ENCODE assay signal across 8 mouse cellular contexts in genomic region chr8:12502321-12502775, GRCm38 (mm10).
DNase-seq lines count a peak whose midpoint lies in the region; ATAC-seq and TF ChIP-seq lines count a peak whose summit lies in the region.

No protein-coding gene starts in this region.

- ATAC-seq in forebrain, postnatal 0 days: peak; percentile 70
- ATAC-seq in lung, embryonic 14.5 days (ENCODE audit: insufficient read depth): peak; percentile 60
- ATAC-seq in stomach, embryonic 14.5 days (ENCODE audit: insufficient number of reproducible peaks, insufficient read depth, low FRiP score, low read depth): 0 out of 2 replicates have a peak, but pooled peaks have one; percentile 53

- peak; percentile 14 for DNase-seq in right cerebral cortex, postnatal 25 days
- DNase-seq in right cerebral cortex, postnatal 14 days: no peak
- peak; percentile 53 for DNase-seq in forebrain, postnatal 0 days
- peak; percentile 27 for DNase-seq in lung, embryonic 14.5 days
- DNase-seq in left cerebral cortex, postnatal 36 days (ENCODE audit: low spot score in 2 of 2): no peak
- no peak for DNase-seq in T-cell, adult 2 months (ENCODE audit: low spot score)
- no peak for DNase-seq in thymus, postnatal 36 days

- no peak for TF ChIP-seq CTCF in forebrain, postnatal 0 days (IDR thresholded peaks at IDR 0.05; ENCODE audit: low read depth)
- no peak for TF ChIP-seq CTCF in lung, embryonic 14.5 days (IDR thresholded peaks at IDR 0.05; ENCODE audit: low read depth)

- H3K4me2 ChIP-seq in forebrain, postnatal 0 days (ENCODE audit: low read depth): peak overlapping the region; percentile 65
- H3K4me2 ChIP-seq in lung, embryonic 14.5 days: peak overlapping the region; percentile 55
- peak overlapping the region; percentile 41 for H3K4me2 ChIP-seq in stomach, embryonic 14.5 days (replicated peaks; ENCODE audit: low read depth, low read length)

- WGBS in forebrain, postnatal 0 days: 2% methylated on average over 22 of the region's 22 CpGs
- 0% methylated on average over 22 of the region's 22 CpGs for WGBS in lung, embryonic 14.5 days
- under 1% methylated on average over 22 of the region's 22 CpGs for WGBS in stomach, embryonic 14.5 days

- H3K9me3 ChIP-seq in forebrain, postnatal 0 days (ENCODE audit: low read length): no peaks in the 10 kb centered on the region
- H3K9me3 ChIP-seq in lung, embryonic 14.5 days (ENCODE audit: low read depth, low read length): no peaks in the 10 kb centered on the region
- H3K9me3 ChIP-seq in stomach, embryonic 14.5 days (ENCODE audit: control insufficient read depth, low read depth, low read length): no peaks in the 10 kb centered on the region

- no peaks in the 10 kb centered on the region for H3K36me3 ChIP-seq in forebrain, postnatal 0 days (ENCODE audit: insufficient read depth)
- no peaks in the 10 kb centered on the region for H3K36me3 ChIP-seq in lung, embryonic 14.5 days (ENCODE audit: insufficient read depth)
- no peaks in the 10 kb centered on the region for H3K36me3 ChIP-seq in stomach, embryonic 14.5 days (ENCODE audit: control insufficient read depth, insufficient read depth, low read length)

- peaks cover 17% of the 10 kb centered on the region for H3K4me1 ChIP-seq in forebrain, postnatal 0 days (ENCODE audit: insufficient read depth)
- H3K4me1 ChIP-seq in lung, embryonic 14.5 days (ENCODE audit: insufficient read depth): no peaks in the 10 kb centered on the region
- H3K4me1 ChIP-seq in stomach, embryonic 14.5 days (ENCODE audit: control insufficient read depth, insufficient read depth, low read length): 0 out of 2 replicates have a peak, but pooled peaks cover 4% of the 10 kb centered on the region

- peak overlapping the region; percentile 34 for H3K4me3 ChIP-seq in forebrain, postnatal 0 days (ENCODE audit: low read depth, low read length)
- H3K4me3 ChIP-seq in lung, embryonic 14.5 days (ENCODE audit: low read depth, low read length): peak overlapping the region; percentile 17
- peak overlapping the region; percentile 19; the same call in 1 of the 2 replicates for H3K4me3 ChIP-seq in stomach, embryonic 14.5 days (ENCODE audit: low read depth, low read length)

- peak overlapping the region; percentile 45 for H3K9ac ChIP-seq in forebrain, postnatal 0 days
- H3K9ac ChIP-seq in lung, embryonic 14.5 days: no peak overlapping the region; the same call in 1 of the 2 replicates
- H3K9ac ChIP-seq in stomach, embryonic 14.5 days (replicated peaks; ENCODE audit: low read depth, low read length): no peak overlapping the region

- H3K27me3 ChIP-seq in forebrain, postnatal 0 days (ENCODE audit: insufficient read depth, low read length): peaks cover 3% of the 10 kb centered on the region; the same call in 1 of the 2 replicates
- peaks cover 76% of the 10 kb centered on the region for H3K27me3 ChIP-seq in lung, embryonic 14.5 days (ENCODE audit: insufficient read depth, low read length)
- H3K27me3 ChIP-seq in stomach, embryonic 14.5 days (ENCODE audit: control insufficient read depth, insufficient read depth, low read length): peaks cover 48% of the 10 kb centered on the region

- intact Hi-C loops in left cerebral cortex, postnatal 36 days (cut with DNase I): no loop called here

- H3K27ac ChIP-seq in forebrain, postnatal 0 days (ENCODE audit: low read depth, low read length): peak overlapping the region; percentile 15; the same call in 1 of the 2 replicates
- H3K27ac ChIP-seq in lung, embryonic 14.5 days (ENCODE audit: low read depth): no peak overlapping the region
- no peak overlapping the region for H3K27ac ChIP-seq in stomach, embryonic 14.5 days (ENCODE audit: low read length)

Comparison
In these comparisons a context has a peak if more than half of its experiments do, and no peak if none do; other contexts are left out.
1. DNase-seq: peak in right cerebral cortex, postnatal 25 days (single experiment), forebrain, postnatal 0 days (single experiment) and lung, embryonic 14.5 days (single experiment); none in right cerebral cortex, postnatal 14 days (single experiment), left cerebral cortex, postnatal 36 days (0 of 2), T-cell, adult 2 months (single experiment) and thymus, postnatal 36 days (0 of 2).
2. Peak in every context shown above with its lines, with median percentiles within 50 percentile points of each other: ATAC-seq, H3K4me2 ChIP-seq and H3K4me3 ChIP-seq.